Mouse (Mus musculus) mesoderm, embryonic 11.5 days (tissue): Measurements from ENCODE around the gene Cyb561a3.

Experiments
- DNase-seq: peaks from one replicate; pipeline ENCODE4 v3.0.0-alpha.2; 2012; ENCODE audit warnings: low read depth, low spot score

Cyb561a3 gene

GRCm38 (mm10) chr19:10590301-10590700 is 13.3 kb downstream of the Cyb561a3 start:
- no peak for DNase-seq

GRCm38 (mm10) chr19:10591659-10592377 is 14.8 kb downstream of the Cyb561a3 start:
- DNase-seq = no peak

- peak; percentile 16 for DNase-seq
Measured at GRCm38 (mm10) chr19:10598188-10598587, 21.2 kb downstream of the Cyb561a3 start.

- no peak for DNase-seq
Measured at GRCm38 (mm10) chr19:10599648-10600047, 22.7 kb downstream of the Cyb561a3 start.

GRCm38 (mm10) chr19:10602247-10602769 is 25.3 kb downstream of the Cyb561a3 start:
- no peak for DNase-seq

- peak; percentile 93 for DNase-seq
Measured at GRCm38 (mm10) chr19:10602787-10603186, 25.8 kb downstream of the Cyb561a3 start.

GRCm38 (mm10) chr19:10603660-10604523 is 26.9 kb downstream of the Cyb561a3 start:
- DNase-seq = no peak

GRCm38 (mm10) chr19:10604534-10604933 is 27.6 kb downstream of the Cyb561a3 start:
- DNase-seq = no peak

- DNase-seq = peak; percentile 99
Measured at GRCm38 (mm10) chr19:10605293-10605900, 28.4 kb downstream of the Cyb561a3 start, which contains the start of the genes Ddb1 and Tkfc. TSS of gene Ddb1 (plus strand) at chr19:10605327. TSS of gene Tkfc (minus strand) at chr19:10605654.

GRCm38 (mm10) chr19:10605901-10606622 is 29.1 kb downstream of the Cyb561a3 start:
- peak; percentile 44 for DNase-seq

GRCm38 (mm10) chr19:10608573-10609240 is 31.7 kb downstream of the Cyb561a3 start:
- DNase-seq = no peak

GRCm38 (mm10) chr19:10634106-10634871 is 57.3 kb downstream of the Cyb561a3 start, which contains the start of gene Vwce:
TSS of gene Vwce (plus strand) at chr19:10634213.
- peak; percentile 71 for DNase-seq

GRCm38 (mm10) chr19:10634872-10635318 is 57.9 kb downstream of the Cyb561a3 start:
- DNase-seq = peak; percentile 57

GRCm38 (mm10) chr19:10637840-10638239 is 60.9 kb downstream of the Cyb561a3 start:
- no peak for DNase-seq

GRCm38 (mm10) chr19:10640080-10640479 is 63.1 kb downstream of the Cyb561a3 start:
- no peak for DNase-seq

- DNase-seq = no peak
Measured at GRCm38 (mm10) chr19:10640589-10641378, 63.8 kb downstream of the Cyb561a3 start.
